Mouse (Mus musculus) heart, postnatal 10 days (tissue): ENCODE data around the gene Prodh2. TPM values are rescaled to one million over a fixed set of nuclear protein-coding genes. Genes with fewer than 3 reads are reported as not detected.
"Not testable (repeated sequence)": the region's sequence is repeated elsewhere in the genome, so short reads cannot be mapped to it uniquely, and the experiment has no call there.

Experiments used
- DNase-seq, 2 experiments: peaks; one replicate each; pipeline ENCODE4 v3.0.0; 2021
- intact Hi-C: fragments of 180-260 bp; cut with DNase I; formaldehyde crosslinking; loops from one replicate; pipeline ENCODE4 v1.15.1; 2025
- total RNA-seq, 2 experiments: library from RNA; stranded (reverse); gene quantifications; 2 replicates each; pipeline ENCODE4 v1.2.3; 2021

Prodh2 gene
- total RNA-seq, 2 experiments from 2014 or later, result not detected

GRCm38 (mm10) chr7:30477415-30478381 lies 15.7 kb upstream of the Prodh2 start:
- peak in 1 of 2 experiments; percentile 11 for DNase-seq
- intact Hi-C loops, result no loop called here

- DNase-seq, result peak; percentile 28 to 54
- intact Hi-C loops, result no loop called here
Measured at GRCm38 (mm10) chr7:30484250-30484649, 9.2 kb upstream of the Prodh2 start.

- intact Hi-C loops, result loop anchor here (2.0 to 5.0 kb wide), 3 partner anchors 60 to 118 kb away; no protein-coding TSS in a partner anchor
Measured at GRCm38 (mm10) chr7:30490251-30490956, 3.0 kb upstream of the Prodh2 start.

GRCm38 (mm10) chr7:30490957-30491307 lies 2.5 kb upstream of the Prodh2 start:
- intact Hi-C loops, result loop anchor here (2.0 to 5.0 kb wide), 3 partner anchors 60 to 119 kb away; no protein-coding TSS in a partner anchor
- no peak for DNase-seq

More at GRCm38 (mm10) chr7:30490251-30490956, 3.0 kb upstream of the Prodh2 start:
- DNase-seq, result peak; percentile 31 to 47

- peak; percentile 68 to 83 for DNase-seq
- intact Hi-C loops, result loop anchor here (2.0 to 5.0 kb wide), 3 partner anchors 52 to 120 kb away; no protein-coding TSS in a partner anchor
Measured at GRCm38 (mm10) chr7:30492765-30493164, 657 bp upstream of the Prodh2 start.

GRCm38 (mm10) chr7:30495506-30496042 lies 2.2 kb downstream of the Prodh2 start:
- intact Hi-C loops, DNase-seq: not testable (repeated sequence)

- intact Hi-C loops, DNase-seq: not testable (repeated sequence)
Measured at GRCm38 (mm10) chr7:30501159-30501558, 7.7 kb downstream of the Prodh2 start.

GRCm38 (mm10) chr7:30508061-30508460 lies 14.6 kb downstream of the Prodh2 start:
- no peak for DNase-seq
- intact Hi-C loops, result no loop called here

- no peak for DNase-seq
- intact Hi-C loops, result no loop called here
Measured at GRCm38 (mm10) chr7:30515003-30515760, 21.8 kb downstream of the Prodh2 start.

GRCm38 (mm10) chr7:30518325-30518724 lies 24.9 kb downstream of the Prodh2 start:
- intact Hi-C loops, result no loop called here

GRCm38 (mm10) chr7:30520396-30520795 lies 27.0 kb downstream of the Prodh2 start:
- no peak for DNase-seq
- intact Hi-C loops, result no loop called here

More at GRCm38 (mm10) chr7:30518325-30518724, 24.9 kb downstream of the Prodh2 start:
- DNase-seq, result no peak

GRCm38 (mm10) chr7:30520856-30521255 lies 27.4 kb downstream of the Prodh2 start:
- no peak for DNase-seq
- intact Hi-C loops, result no loop called here

- intact Hi-C loops, result no loop called here
- DNase-seq, result no peak
Measured at GRCm38 (mm10) chr7:30522871-30523270, 29.4 kb downstream of the Prodh2 start.

- intact Hi-C loops, result no loop called here
Measured at GRCm38 (mm10) chr7:30524487-30524886, 31.1 kb downstream of the Prodh2 start.

GRCm38 (mm10) chr7:30525954-30526353 lies 32.5 kb downstream of the Prodh2 start:
- intact Hi-C loops, result no loop called here
- DNase-seq, result no peak

More at GRCm38 (mm10) chr7:30524487-30524886, 31.1 kb downstream of the Prodh2 start:
- peak in 1 of 2 experiments; percentile 28 for DNase-seq

- DNase-seq, result no peak
- intact Hi-C loops, result no loop called here
Measured at GRCm38 (mm10) chr7:30526399-30526798, 33.0 kb downstream of the Prodh2 start.

GRCm38 (mm10) chr7:30526981-30527380 lies 33.6 kb downstream of the Prodh2 start:
- intact Hi-C loops, result no loop called here
- DNase-seq, result no peak

GRCm38 (mm10) chr7:30531291-30531815 lies 37.9 kb downstream of the Prodh2 start:
- intact Hi-C loops, result no loop called here
- no peak for DNase-seq

GRCm38 (mm10) chr7:30532931-30533330 lies 39.5 kb downstream of the Prodh2 start:
- DNase-seq, result peak; percentile 63 to 67
- intact Hi-C loops, result no loop called here
